Mouse (Mus musculus): ENCODE measurements at regions not wholly inside any gene's neighbourhood (a gene's known extent, or its start where the extent isn't known, plus 50 kb on each side); places are given as distances from the start of the nearest gene placed in this dataset.

DNA sequence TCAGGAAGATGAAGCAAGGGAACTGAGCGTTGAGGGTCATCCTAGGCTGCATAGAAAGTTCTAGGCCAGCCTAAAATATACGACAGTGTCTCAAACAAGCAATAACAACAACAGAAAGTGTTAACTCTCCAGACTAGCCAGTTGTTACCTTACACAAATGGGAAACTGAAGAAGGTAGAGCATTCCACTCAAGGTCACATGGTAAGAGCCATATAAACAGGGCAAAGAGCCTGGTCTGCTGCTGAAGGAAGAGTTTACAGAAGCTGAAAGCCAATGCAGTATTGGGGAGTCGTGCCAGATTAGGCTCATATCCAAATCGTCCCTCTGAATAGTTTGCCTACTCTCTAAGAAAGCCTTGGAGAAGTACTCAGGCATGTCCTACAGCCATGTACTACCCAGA, 59.6 kb upstream of the Trabd2b start:
- in situ Hi-C loops (cut with MboI; ENCODE audit: unreplicated experiment in 2 of 2) = loop anchor here (5.0 kb wide), 1 partner anchor 290 kb away; no protein-coding TSS in a partner anchor

DNA sequence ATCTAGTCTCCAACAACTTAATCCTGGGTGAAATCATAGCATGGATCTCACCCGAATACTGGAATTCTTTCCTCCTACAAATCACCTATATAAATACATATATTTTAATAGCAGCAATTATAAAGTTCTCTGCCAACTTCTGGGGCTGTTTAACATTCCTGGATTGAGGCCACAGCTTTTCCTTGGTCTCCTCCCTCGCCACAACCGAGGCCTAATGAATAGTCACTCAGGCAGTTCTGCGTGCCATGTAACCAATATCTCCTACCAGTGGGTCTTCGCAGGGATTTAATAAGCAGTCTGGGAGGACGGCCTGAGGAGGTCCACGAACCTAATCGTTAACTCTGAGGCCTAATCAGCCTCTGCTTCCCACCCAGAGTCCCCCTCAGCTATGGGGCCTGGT, 56.9 kb upstream of the Trabd2b start:
- in situ Hi-C loops (cut with MboI; ENCODE audit: unreplicated experiment in 2 of 2) = loop anchor here (5.0 kb wide), 1 partner anchor 288 kb away; no protein-coding TSS in a partner anchor

DNA sequence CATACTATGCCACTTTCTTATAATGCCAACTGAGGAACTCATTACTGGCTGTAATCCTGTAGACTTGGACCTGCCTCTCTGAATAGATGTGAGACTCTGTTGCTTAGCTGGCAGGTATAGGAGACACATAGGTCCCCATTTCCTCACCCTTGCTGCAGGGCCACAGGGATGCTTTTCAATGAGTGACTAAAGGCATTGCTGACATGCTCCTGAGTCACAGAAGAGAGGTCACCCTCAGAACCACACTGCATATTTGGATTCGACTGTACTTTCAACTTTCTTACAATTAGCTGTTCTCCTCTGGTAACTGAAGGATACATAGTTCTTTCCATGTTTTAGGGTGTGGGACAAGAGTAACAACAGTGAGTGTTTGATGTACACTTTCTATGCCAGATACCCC, 55.2 kb upstream of the Trabd2b start:
- in situ Hi-C loops (cut with MboI; ENCODE audit: unreplicated experiment in 2 of 2) = loop anchor here in 1 of 2 experiments (5.0 to 25.0 kb wide), 2 partner anchors 46 to 586 kb away; partner anchors contain the start of gene Foxe3

DNA sequence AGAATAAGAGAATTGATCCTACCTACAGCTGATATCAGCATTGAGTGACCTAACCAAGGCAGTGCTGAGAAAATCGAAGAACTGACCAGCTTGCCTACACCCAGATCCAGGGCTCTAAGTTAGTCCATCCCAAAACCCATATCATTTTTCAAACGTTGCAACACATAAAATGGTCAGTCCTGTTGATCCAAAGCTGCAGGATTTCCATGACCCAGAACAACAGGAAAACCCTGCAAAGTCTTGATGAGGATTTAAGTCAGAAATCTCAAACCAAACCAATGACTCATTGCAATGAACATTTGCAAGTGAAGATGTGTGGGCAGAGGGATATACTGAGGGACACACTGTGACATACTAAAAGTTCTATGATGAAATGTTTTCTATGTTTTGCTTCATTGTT, 53.5 kb upstream of the Trabd2b start:
- in situ Hi-C loops (cut with MboI; ENCODE audit: unreplicated experiment in 2 of 2) = loop anchor here in 1 of 2 experiments (5.0 to 25.0 kb wide), 2 partner anchors 44 to 584 kb away; partner anchors contain the start of gene Foxe3

Data from v-Abl transformed pro-B cells (cell line).